Mouse (Mus musculus): ENCODE measurements around the gene Smarcd2. TPM values are rescaled to one million over a fixed set of nuclear protein-coding genes. Genes with fewer than 3 reads are reported as not detected.

The Smarcd2 gene
- polyA plus RNA-seq, 1 experiment = 42.9 TPM

DNA sequence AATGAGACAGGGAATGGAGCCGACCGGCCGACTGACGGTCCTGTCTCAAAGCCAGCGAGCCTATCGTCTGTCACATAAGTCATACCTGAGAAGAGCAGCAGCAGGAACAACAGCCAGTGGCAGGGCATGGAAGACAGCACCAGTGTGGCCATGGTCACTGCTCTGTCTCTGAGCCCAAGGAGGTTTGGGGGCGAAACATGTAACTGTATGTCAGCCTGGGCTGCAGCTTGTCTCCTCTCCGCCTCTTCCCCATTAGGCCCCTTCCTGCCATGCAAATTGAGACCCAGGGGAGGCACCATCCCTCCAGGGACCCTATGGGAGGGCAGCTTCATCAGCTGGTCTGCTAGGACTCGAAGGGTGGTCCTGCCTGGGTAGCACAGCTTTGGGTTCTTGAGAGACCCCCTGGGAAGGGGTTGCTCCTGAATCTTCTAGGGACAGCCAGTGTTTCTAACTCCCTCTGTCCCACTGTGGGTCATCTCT lies 41.6 kb upstream of the Smarcd2 start, which contains the start of gene Cd79b:
TSS of gene Cd79b (minus strand) at position 430 of the 480 bp plus-strand sequence.
- H3K4me2 ChIP-seq (ENCODE audit: low read depth) = no peak within 1 kb of the TSS
- no peaks in the 10 kb centered on the region for H3K79me2 ChIP-seq (ENCODE audit: control insufficient read depth, insufficient read depth)
- H3K4me3 ChIP-seq = no peak within 1 kb of the TSS
- peaks cover 62% of the 10 kb centered on the region for H3K27me3 ChIP-seq (ENCODE audit: control insufficient read depth, insufficient read depth, insufficient read length)
- H3ac ChIP-seq (ENCODE audit: control insufficient read depth, insufficient read length) = no peak within 1 kb of the TSS
- no peak for TF ChIP-seq USF1 (IDR thresholded peaks at IDR 0.05; ENCODE audit: low read depth)
- TF ChIP-seq CEBPB (IDR thresholded peaks at IDR 0.05; ENCODE audit: insufficient read depth, poor library complexity, severe bottlenecking) = no peak
- TF ChIP-seq POLR2AphosphoS2 (IDR thresholded peaks at IDR 0.05; ENCODE audit: insufficient read length, low read depth) = no peak
- no peak for TF ChIP-seq TCF3 (IDR thresholded peaks at IDR 0.05; ENCODE audit: insufficient read length, low read depth)
- TF ChIP-seq REST (IDR thresholded peaks at IDR 0.05; ENCODE audit: insufficient read depth, insufficient read length) = no peak
- no peak for TF ChIP-seq POLR2A (IDR thresholded peaks at IDR 0.05; ENCODE audit: insufficient read length, low read depth)
- TF ChIP-seq E2F4 (IDR thresholded peaks at IDR 0.05; ENCODE audit: insufficient read depth) = no peak
- no peak for TF ChIP-seq MYOG (IDR thresholded peaks at IDR 0.05; ENCODE audit: control insufficient read depth in 1 of 3, insufficient read depth in 1 of 3, insufficient read length in 2 of 3, low read depth in 2 of 3)
- no peak for TF ChIP-seq SRF (IDR thresholded peaks at IDR 0.05; ENCODE audit: control insufficient read depth, insufficient read length, low read depth)
- TF ChIP-seq MYOD1 (IDR thresholded peaks at IDR 0.05; ENCODE audit: control insufficient read depth in 1 of 3, insufficient read length in 2 of 3, low read depth in 2 of 3) = no peak
- no peak for TF ChIP-seq TCF12 (IDR thresholded peaks at IDR 0.05; ENCODE audit: insufficient read depth, poor library complexity, severe bottlenecking)
- no peak for TF ChIP-seq MAX (IDR thresholded peaks at IDR 0.05; ENCODE audit: low read depth)
- no peaks in the 10 kb centered on the region for H3K36me3 ChIP-seq (ENCODE audit: control insufficient read depth, insufficient read depth)

DNA sequence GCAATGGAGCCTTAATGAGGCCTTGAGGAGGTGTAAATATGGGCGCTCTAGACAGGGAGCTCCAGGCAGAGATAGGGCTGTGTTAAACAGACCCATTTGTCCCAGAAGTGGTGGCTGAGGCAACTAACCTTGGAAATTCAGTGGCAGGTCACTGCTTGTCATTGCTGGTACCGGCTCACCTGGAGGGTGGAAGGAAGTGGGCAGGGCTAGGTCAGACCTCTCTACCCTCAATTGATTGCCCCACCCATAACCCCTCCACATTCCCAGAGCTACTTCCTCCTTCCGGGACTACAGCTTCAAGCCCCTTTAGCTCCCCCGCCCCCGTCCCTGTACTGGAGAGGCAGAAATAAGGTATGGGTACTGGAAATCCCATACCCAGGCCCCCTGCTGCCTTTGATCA lies 40.8 kb upstream of the Smarcd2 start:
- TF ChIP-seq MYOD1 (IDR thresholded peaks at IDR 0.05; ENCODE audit: control insufficient read depth in 1 of 3, insufficient read length in 2 of 3, low read depth in 2 of 3) (no peak), SRF (IDR thresholded peaks at IDR 0.05; ENCODE audit: control insufficient read depth, insufficient read length, low read depth) (no peak), POLR2A (IDR thresholded peaks at IDR 0.05; ENCODE audit: insufficient read length, low read depth) (no peak), MAX (IDR thresholded peaks at IDR 0.05; ENCODE audit: low read depth) (no peak), TCF12 (IDR thresholded peaks at IDR 0.05; ENCODE audit: insufficient read depth, poor library complexity, severe bottlenecking) (no peak), MYOG (IDR thresholded peaks at IDR 0.05; ENCODE audit: control insufficient read depth in 1 of 3, insufficient read depth in 1 of 3, insufficient read length in 2 of 3, low read depth in 2 of 3) (no peak), E2F4 (IDR thresholded peaks at IDR 0.05; ENCODE audit: insufficient read depth) (no peak)
- Histone ChIP-seq H3K27me3 (ENCODE audit: control insufficient read depth, insufficient read depth, insufficient read length) (peaks cover 58% of the 10 kb centered on the region), H3K36me3 (ENCODE audit: control insufficient read depth, insufficient read depth) (no peaks in the 10 kb centered on the region), H3K79me2 (ENCODE audit: control insufficient read depth, insufficient read depth) (no peaks in the 10 kb centered on the region), H3K4me3 (no peak overlapping the region), H3K4me2 (ENCODE audit: low read depth) (no peak overlapping the region), H3ac (ENCODE audit: control insufficient read depth, insufficient read length) (no peak overlapping the region)

DNA sequence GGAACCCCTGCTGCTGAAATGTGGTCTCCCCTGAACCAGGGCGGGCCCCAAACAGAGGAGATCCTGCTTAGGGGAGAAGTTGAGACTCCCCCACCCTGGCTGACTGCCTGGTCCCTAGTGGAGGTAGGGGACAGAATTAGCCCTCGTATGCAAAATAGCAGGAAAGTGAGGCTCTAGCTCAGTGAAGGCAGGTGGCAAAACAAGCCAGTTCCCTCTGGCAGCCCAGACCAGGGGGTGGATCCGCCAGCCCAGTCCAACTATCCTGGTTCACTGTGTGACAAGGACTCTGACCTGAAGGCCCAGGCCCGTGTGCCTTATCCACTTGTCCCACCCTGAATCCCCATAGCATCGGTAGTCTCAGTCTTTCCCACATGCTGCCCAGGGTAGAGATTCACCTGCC lies 37.4 kb upstream of the Smarcd2 start:
- Histone ChIP-seq H3K4me3 (no peak overlapping the region), H3K79me2 (ENCODE audit: control insufficient read depth, insufficient read depth) (no peaks in the 10 kb centered on the region), H3K27me3 (ENCODE audit: control insufficient read depth, insufficient read depth, insufficient read length) (peaks cover 35% of the 10 kb centered on the region), H3K36me3 (ENCODE audit: control insufficient read depth, insufficient read depth) (no peaks in the 10 kb centered on the region), H3ac (ENCODE audit: control insufficient read depth, insufficient read length) (no peak overlapping the region), H3K4me2 (ENCODE audit: low read depth) (no peak overlapping the region)
- TF ChIP-seq CEBPB (IDR thresholded peaks at IDR 0.05; ENCODE audit: insufficient read depth, poor library complexity, severe bottlenecking) = no peak
- no peak for TF ChIP-seq TCF12 (IDR thresholded peaks at IDR 0.05; ENCODE audit: insufficient read depth, poor library complexity, severe bottlenecking)
- no peak for TF ChIP-seq MAX (IDR thresholded peaks at IDR 0.05; ENCODE audit: low read depth)
- TF ChIP-seq REST (IDR thresholded peaks at IDR 0.05; ENCODE audit: insufficient read depth, insufficient read length) = no peak
- TF ChIP-seq E2F4 (IDR thresholded peaks at IDR 0.05; ENCODE audit: insufficient read depth) = no peak

DNA sequence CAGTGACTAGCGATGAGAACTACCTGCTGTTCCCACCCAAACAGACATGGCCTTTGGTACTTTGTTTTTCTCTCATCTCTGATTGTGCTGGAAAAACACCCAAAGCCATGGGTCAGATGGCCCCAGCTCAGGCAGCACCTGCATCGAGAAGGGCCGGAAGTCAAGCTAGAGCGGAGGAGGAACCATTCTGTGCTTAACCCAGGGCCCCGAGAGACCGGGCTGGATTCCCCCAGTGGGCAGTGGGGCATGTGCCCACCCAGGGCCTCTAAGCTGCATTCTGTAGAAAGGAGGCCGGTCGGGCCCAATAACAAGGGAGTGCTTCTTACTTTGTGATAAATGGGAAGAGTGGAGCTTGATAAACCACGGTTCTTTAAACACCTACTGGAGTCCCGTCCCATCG lies 35.4 kb upstream of the Smarcd2 start:
- H3K79me2 ChIP-seq (ENCODE audit: control insufficient read depth, insufficient read depth) = no peaks in the 10 kb centered on the region
- TF ChIP-seq USF1 (IDR thresholded peaks at IDR 0.05; ENCODE audit: low read depth) (no peak), SRF (IDR thresholded peaks at IDR 0.05; ENCODE audit: control insufficient read depth, insufficient read length, low read depth) (no peak), MYOG (IDR thresholded peaks at IDR 0.05; ENCODE audit: control insufficient read depth in 1 of 3, insufficient read depth in 1 of 3, insufficient read length in 2 of 3, low read depth in 2 of 3) (no peak), MYOD1 (IDR thresholded peaks at IDR 0.05; ENCODE audit: control insufficient read depth in 1 of 3, insufficient read length in 2 of 3, low read depth in 2 of 3) (no peak), TCF3 (IDR thresholded peaks at IDR 0.05; ENCODE audit: insufficient read length, low read depth) (no peak), E2F4 (IDR thresholded peaks at IDR 0.05; ENCODE audit: insufficient read depth) (no peak), CEBPB (IDR thresholded peaks at IDR 0.05; ENCODE audit: insufficient read depth, poor library complexity, severe bottlenecking) (no peak), REST (IDR thresholded peaks at IDR 0.05; ENCODE audit: insufficient read depth, insufficient read length) (no peak)
- peaks cover 21% of the 10 kb centered on the region for H3K27me3 ChIP-seq (ENCODE audit: control insufficient read depth, insufficient read depth, insufficient read length)
- H3K4me2 ChIP-seq (ENCODE audit: low read depth) = no peak overlapping the region
- H3K4me3 ChIP-seq = no peak overlapping the region
- no peak overlapping the region for H3ac ChIP-seq (ENCODE audit: control insufficient read depth, insufficient read length)
- no peaks in the 10 kb centered on the region for H3K36me3 ChIP-seq (ENCODE audit: control insufficient read depth, insufficient read depth)

DNA sequence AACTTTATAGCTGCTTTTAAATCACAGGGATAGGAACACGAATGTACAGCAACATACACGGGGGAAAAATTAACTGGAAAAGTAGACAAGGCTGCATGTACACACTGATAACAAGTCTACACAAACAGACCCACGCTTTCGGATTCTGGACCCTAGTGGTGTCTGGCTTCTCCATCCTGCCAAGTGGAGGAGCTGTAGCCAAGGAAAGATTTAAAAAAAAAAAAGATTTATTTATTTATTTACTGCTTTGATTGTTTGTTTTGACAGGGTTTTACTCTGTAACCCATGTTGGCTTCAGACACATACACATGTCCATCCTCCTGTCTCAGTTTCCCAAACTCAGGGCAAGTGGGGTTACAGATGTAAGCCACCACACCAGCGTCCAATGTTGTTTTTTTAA lies 34.7 kb upstream of the Smarcd2 start:
- no peaks in the 10 kb centered on the region for H3K79me2 ChIP-seq (ENCODE audit: control insufficient read depth, insufficient read depth)
- H3K36me3 ChIP-seq (ENCODE audit: control insufficient read depth, insufficient read depth) = no peaks in the 10 kb centered on the region
- no peak overlapping the region for H3K4me3 ChIP-seq
- H3K27me3 ChIP-seq (ENCODE audit: control insufficient read depth, insufficient read depth, insufficient read length) = peaks cover 20% of the 10 kb centered on the region
- H3K4me2 ChIP-seq (ENCODE audit: low read depth) = no peak overlapping the region
- H3ac ChIP-seq (ENCODE audit: control insufficient read depth, insufficient read length) = no peak overlapping the region
- TF ChIP-seq TCF12 (IDR thresholded peaks at IDR 0.05; ENCODE audit: insufficient read depth, poor library complexity, severe bottlenecking) = no peak
